Mouse (Mus musculus): ENCODE data around the gene Tmem60. TPM values are rescaled to one million over a fixed set of nuclear protein-coding genes. Genes with fewer than 3 reads are reported as not detected.

The Tmem60 gene
- total RNA-seq (2021) = 10 to 100 TPM; 21.1 to 24.0 TPM
- long read RNA-seq, experiment 1, transcript Tmem60-201 (2 exons, 1,147 nt) = major isoform, 13 of 16 reads
- long read RNA-seq, experiment 1, partial matches to known transcripts = 0 of 16 reads
- long read RNA-seq, experiment 1, other reads (novel, unspliced or antisense) = 3 of 16 reads
- long read RNA-seq, experiment 2, transcript Tmem60-201 (2 exons, 1,147 nt) = major isoform, 38 of 38 reads
- long read RNA-seq, experiment 2, partial matches to known transcripts = 0 of 38 reads
- long read RNA-seq, experiment 2, other reads (novel, unspliced or antisense) = 0 of 38 reads

DNA sequence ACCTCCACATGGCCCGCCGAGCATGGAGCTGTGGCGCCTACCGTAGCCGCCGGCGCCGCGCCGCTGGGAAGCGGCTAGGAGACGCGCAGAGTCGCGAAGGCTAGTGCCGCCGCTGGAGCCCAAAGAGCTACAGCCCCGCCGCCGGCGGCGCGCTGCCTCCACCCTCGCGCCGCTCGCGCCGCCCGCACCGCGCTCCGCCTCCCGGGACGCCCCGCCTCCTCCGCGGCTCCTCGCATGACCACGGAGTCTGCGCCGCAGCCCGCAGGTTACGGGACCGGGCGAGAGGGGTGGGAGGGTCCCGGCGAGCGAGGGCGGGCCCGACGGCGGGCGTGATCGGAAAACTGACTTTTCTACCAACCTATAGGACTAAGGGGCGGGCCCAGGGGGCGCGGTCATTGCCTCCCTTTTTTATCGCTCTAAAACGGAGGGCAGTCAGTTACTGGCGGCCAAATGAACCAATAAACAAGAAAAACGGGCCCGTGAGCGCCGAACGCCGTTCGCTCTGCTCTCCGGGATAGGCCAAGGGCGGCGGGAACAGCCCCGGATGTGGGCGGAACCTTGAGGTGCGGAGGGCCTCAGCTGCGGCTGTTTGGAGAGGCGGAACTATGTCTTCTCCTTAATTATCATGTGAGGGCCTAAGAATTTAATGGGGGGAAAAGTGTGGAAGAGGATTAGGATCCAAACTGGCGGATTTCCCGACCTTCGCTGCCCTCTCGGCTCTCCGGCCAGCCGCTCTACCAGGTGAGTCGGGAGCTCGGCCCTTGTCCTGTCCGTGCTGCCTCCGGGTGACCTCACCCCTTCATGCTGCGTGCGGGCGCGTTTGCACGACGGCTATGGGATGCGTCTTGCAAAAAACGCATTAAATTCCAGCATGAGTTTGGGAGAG lies at the start of gene Tmem60, which contains the start of gene Phtf2:
Tmem60 (plus strand) TSS at position 277 of the 886 bp plus-strand sequence.
Phtf2 (minus strand) TSS at position 210 of the 886 bp plus-strand sequence.
- peak; percentile 95 to 98 for DNase-seq (ENCODE audit: low spot score in 2 of 2)

DNA sequence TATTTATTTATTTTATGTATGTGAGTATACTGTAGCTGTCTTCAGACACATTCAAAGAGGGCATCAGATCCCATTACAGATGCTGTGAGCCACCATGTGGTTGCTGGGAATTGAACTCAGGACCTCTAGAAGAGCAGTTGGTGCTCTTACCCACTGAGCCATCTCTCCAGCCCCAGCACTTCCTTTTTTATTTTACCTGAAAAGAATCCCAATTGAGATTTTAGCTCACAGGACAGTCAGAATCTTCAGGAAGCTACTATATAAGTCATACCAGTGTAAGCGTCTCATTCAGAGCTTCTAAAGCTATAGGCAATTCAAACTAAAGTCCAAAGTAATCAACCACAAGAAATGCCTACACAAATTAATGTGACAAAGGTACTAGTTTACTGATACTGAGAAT lies 47.6 kb upstream of the Tmem60 start:
- DNase-seq (ENCODE audit: low spot score in 2 of 2) = no peak

DNA sequence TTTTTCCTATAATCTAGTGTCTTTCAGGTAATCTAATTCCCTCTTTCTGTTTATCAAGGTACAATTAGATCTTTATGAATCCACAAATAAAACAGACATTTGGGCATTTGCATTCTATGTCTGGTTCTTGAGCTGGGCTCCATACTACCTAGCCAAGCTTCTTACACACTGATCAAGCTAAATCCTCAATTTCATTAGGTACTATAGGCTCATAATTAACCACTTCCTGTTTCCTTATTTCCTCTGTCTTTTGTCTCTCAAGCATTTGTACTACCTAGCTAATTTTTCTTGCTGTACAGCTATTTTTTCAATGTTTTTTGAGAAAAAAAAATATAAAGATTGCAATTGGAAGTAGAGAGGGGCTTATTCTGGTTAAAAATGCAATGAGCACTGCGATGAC lies 44.9 kb upstream of the Tmem60 start:
- DNase-seq (ENCODE audit: low spot score in 2 of 2) = no peak

DNA sequence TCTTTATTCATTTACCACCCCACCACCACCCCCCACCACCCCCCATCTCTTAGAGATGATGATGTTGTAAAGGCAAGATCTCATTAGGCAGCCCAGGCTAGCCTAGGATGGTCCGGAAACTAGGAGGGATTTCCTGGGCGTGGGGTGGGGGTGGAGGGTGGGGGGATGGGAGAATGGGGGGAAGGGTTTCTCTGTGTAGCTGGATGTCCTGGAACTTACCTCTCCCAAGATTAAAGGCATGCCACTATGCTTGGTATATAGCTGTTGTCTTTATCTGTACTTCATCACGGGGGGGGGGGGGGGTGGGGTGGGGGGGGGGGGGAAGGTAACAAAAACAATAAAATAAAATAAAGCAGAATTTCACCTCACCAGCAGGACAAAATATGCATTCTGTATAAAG lies 38.6 kb upstream of the Tmem60 start:
- DNase-seq (ENCODE audit: low spot score in 2 of 2) = no peak

DNA sequence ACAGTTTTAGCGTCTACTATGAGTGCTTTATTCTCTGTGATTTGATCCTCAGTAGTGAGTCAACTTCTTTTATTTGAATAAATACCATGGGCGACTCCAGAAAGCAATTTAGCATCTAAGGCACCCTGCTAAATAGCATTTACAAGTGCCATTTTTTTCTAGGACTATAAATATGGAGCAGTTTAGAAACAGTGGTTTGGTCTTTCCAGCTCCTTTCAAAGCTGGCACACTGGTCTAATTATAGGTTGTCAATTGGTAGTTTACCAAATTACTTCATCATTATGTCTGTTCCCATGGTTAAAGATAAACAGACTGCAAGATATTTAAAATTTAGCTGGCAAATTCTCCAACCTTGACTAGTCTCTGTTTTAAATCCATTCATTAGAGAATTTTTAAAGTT lies 38.2 kb upstream of the Tmem60 start:
- DNase-seq (ENCODE audit: low spot score in 2 of 2) = peak in 1 of 2 experiments; percentile 44

DNA sequence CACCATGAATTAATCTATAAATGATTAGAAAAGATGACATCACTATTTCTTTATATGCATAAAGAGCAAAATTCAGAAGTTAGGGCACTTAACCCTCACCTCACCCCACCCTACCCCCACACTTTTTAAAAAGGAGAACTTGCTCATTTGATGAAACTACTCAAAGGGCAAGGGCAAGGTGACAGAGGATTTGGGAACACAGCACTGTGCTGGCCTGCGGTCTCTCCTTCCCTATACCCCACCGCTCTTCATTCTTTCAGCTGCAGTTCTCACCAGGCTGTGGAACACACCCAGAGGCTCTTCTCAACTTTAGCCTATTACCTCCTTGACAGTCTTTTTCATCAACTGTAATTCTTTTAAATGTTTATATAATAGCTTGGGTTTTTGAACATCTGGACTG lies 35.0 kb upstream of the Tmem60 start:
- no peak for DNase-seq (ENCODE audit: low spot score in 2 of 2)

DNA sequence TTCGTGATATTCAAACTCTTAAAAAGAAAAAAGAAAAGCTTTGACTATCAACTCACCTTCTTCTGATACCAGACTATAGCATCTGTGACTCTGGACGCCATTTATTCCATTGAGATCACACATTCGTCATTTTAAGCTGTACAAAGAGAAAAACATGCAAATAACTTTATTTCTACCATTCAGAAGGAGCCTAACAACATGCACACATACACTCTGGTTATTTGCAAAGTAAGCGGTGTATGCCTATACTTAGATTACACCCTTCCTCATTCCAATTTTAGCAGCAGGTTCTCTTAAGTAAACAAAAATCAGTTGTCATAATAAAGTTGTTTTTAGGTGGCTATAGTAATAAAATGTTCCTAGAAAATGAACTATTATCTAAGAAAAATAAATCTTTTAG lies 26.9 kb upstream of the Tmem60 start:
- no peak for DNase-seq (ENCODE audit: low spot score in 2 of 2)

DNA sequence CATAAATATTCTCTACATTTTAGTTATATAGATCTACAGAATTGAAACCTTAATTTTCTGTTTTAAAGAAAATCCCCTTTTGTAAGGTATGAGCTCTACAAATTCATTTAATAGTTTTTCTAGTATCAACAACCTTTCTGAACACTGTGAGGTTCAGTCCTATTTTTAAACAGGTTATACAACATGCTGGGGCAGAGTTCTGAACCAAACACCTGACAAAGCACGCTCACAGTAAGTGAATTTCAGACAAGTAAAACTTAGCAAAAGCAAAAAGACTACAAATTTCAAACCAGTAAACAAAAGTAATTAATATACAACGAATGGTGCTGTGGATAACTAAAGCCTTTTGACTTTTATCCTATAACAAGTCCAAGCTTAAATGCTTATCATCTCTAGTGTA lies 23.6 kb upstream of the Tmem60 start:
- no peak for DNase-seq (ENCODE audit: low spot score in 2 of 2)

DNA sequence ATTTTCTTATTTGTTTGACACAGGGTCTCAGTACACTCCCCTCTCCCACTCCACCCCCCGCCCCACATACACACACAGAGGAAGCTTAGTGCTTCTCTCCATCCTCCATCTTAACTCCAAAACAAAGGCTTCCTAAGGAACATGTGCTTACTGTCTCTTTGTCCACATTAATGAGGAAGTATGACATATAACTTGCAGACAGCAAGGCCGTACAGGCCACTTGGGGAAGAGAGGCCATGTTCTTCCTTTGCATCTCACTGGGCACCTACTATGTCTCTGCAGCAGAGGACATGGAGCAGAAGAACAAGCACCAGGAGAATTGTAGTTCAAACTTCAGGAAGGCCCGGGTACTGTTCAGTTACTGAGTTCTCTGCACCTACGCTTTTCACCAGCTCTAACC lies 21.4 kb upstream of the Tmem60 start:
- DNase-seq (ENCODE audit: low spot score in 2 of 2) = no peak

DNA sequence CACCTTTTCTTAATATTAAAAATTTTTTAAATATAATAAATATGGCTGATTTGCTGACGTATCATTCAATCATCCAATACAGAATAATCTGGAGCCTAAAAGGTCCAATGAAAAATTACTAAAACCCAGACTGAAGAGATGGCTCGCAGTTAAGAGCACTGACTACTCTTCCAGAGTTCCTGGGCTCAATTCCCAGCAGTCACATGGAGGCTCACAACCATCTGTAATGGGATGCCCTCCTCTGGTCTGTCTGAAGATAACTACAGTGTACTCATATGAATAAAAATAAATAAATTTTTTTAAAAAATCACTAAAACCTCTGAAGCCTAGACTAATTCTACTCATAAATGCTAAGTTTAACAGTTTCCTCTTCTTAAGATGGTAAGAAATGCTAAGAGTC lies 20.1 kb upstream of the Tmem60 start:
- DNase-seq (ENCODE audit: low spot score in 2 of 2) = no peak

DNA sequence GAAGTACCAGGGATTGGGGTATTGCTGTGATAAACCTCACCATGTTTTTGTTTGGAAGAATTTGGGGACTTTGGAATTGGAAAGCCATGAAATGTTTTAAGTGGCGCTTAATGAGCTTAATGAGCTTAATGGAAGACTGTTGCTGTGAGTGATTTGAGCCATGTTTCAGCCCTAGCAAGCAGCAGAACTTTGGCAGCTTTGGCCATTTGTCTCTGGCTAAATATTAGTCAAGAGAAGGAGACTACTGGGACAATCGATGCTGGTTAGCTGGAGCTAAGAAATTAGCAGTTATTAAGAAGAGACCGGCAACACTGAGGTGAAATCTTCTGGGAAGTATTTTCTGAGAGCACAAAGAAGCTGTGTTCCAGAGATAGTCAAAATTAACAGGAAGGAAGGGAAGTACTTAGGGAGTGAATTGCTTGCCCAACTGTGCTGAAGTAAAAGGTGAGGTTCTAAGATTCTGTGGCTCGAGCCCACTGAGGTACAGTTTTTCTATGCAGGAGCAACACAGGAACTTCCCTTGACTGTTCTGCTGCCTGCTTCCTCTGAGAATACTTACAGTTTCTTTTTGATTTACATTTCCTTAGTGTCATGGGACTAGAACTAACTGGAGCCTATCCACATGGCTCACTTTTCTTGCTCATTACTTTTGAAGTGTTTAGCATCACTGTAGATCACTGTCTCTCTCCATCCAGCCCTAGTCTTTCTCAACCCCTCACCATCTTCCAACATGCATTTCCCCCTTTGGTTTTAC lies 17.6 kb upstream of the Tmem60 start:
- no peak for DNase-seq (ENCODE audit: low spot score in 2 of 2)

DNA sequence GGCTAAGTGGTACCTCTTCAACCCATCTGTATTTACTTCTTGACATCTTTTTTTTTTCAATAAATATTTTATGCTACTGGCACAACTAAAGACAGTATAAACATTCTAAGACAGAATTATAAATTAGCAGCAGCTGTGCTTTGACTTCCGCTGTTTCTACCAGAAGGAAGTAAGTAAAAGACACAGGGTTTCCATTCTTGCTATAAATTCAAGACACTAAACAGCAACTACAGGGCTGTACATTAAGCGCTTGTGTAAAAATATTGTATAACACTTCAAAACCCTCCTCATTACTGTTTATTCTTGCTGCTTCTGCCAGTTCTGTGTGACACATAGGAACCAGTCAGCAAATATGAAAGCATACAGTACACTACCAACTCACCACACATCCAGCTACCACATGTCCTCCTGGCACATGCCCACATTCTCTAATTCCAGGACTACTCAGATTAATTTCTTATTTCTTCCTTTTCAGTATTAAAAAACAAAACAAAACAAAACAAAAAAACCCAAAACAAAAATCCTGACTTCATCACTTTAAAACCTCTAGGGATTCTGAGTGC lies 16.7 kb upstream of the Tmem60 start:
- no peak for DNase-seq (ENCODE audit: low spot score in 2 of 2)

DNA sequence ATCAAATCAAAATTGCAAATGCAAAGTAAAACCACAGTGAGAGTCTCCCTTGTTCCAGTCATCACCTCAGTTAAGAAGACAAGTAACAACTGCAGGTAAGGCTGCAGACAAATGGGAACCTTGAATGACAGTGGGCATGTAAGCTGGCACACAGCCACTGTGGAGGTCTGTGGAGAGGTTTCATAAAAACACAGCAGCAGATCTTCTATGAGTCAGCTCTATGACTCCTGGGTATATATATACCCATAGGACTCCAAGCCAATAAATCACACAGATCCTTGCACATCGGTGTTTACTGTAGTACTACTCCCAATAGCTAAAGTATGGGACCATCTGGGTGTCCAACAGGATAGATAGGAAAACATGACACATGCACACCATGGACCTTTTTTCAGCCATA lies 8.8 kb upstream of the Tmem60 start:
- no peak for DNase-seq (ENCODE audit: low spot score in 2 of 2)

DNA sequence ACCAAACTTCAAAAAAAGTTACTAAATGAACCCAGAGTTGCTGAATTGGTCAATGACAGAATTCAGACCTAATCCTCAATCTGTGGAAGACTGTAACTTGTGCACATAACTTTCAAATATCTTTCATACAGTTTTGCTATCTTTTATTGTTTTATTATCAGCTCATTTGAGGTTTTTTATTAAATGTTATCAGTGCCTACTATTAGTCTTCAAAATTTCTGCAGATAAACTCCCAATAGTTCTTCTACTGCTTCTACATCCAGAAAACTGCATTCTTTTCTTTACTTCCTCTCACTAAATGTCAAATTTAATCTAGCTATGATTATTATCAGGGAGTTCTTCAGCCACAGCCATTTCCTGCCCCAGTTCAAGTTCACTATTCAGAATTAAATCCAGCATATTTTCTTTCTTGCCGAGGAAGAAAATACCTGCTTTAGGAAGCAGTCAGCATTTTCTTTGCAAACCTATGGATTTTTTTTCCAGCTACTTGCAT lies 5.0 kb upstream of the Tmem60 start:
- no peak for DNase-seq (ENCODE audit: low spot score in 2 of 2)

DNA sequence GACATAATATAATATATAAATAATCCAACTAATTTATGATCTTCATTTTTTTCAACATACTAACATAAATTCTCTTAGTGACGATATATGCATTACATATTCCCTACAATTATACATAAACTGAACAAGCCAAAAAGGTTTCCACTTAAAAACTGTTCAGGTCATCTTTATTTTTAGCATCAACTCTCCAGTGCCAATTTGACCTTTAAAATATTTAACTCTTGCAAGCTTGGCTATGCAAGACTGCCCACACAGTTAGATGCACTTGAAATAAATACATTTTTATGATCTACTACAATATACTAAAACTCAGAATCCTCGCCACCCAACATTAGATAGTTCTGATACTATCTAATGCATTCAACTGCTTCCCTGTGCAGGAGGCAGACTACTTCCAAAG lies 1.6 kb upstream of the Tmem60 start:
- DNase-seq (ENCODE audit: low spot score in 2 of 2) = no peak

DNA sequence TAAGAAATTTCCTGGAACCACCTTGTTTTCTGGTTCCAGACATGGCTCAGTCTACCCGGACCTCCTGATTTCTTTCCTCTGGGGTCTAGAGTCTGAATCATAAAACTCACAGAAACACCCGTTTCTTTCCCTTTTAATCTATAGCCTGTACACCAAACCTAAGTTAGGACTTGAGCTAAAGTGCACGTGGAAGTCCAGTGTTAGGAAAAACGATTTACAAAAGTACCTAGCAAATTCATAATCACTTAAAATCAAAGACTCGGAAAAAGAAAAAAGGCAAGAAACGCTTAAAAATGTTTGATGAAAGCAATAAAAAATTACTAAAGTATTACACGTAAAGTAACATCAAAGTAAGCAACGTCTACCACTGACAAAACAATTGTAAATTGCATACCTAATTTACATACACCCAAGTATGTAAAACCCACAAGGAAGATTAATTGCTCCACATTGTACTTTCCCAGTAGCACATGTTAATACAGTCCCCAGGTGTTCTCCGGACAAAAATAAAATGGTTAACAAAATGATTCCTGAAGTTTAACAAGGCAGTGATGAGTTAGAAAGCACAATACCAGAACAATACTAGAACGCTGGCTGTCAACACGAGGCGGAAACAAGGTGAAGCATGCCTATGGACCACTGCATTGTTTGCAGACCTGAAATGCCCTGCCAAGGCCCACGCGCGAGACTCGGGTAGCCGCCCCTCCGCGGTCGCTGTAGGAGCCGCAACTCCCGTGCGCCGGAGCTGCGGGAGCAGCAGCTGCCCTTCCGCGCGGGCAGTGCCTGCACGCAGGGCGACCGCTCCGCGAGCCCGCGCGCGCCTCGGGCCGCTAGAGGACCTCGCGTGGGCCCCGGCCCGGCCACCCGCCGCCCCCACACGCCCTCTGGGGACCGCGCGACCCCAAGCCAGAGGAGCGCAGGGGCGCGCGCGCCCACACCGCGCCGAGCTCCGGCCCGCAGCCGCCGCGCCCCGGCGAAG lies 905 bp upstream of the Tmem60 start:
- peak; percentile 41 to 57 for DNase-seq (ENCODE audit: low spot score in 2 of 2)

DNA sequence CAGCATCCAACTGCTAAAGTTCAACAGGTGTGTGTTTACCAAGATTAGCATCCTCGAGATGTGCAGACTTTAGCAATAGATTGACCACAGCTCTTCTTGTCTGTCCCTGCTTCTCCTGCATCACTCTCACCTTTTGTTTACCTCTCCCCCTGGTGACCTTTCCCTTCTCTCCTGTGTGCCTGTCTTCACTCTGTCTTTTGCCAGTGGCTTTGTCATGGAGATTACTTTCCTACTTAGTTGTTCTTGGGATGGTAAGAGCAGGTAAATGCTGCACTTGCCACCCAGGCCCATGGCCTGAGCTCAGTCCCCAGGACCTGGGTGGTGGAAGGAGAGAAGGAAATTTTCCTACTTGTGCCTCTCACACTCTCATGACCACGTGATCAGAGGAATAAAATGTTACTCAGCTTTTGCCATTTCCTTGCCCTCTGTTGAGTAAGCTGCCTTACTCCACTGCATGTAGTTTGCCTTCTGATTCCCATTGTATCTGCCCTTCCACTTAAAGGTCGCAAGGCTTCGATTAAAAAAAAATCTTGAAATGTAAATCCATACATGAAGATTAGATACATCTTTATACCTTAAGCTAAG lies 2.1 kb downstream of the Tmem60 start:
- DNase-seq (ENCODE audit: low spot score in 2 of 2) = no peak

DNA sequence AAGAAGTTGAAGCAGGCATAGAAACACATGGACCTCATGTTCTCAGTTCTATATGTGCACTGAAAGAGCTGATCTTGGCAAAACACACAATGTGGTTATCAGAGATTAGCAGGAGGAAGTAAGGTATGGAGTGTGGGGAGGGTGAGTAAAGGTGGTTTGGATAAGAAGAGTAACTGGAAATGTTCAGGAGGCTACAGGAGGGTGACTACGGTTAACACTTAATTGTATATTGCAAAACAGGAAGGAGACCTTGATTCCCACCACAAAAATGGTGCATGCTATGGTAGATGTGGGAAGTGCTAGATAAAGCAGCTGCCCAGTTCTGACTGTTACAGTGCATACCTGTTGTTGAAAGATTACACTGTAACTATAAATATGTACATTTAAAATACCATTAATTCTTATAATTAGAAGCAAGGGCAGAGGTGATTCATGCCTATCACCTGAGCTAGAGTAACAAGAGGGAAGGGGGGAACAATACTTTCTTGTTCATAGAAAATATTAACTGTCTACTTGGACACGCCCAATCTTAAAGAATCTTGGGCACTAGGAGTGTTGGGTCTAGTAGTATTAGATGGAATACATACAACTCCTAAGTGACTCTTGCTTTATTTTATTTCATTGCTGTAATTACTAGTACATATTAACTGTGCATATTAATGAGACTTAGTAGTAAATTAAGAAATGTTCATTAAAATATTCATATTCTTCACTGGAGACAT lies 15.6 kb downstream of the Tmem60 start:
- no peak for DNase-seq (ENCODE audit: low spot score in 2 of 2)

DNA sequence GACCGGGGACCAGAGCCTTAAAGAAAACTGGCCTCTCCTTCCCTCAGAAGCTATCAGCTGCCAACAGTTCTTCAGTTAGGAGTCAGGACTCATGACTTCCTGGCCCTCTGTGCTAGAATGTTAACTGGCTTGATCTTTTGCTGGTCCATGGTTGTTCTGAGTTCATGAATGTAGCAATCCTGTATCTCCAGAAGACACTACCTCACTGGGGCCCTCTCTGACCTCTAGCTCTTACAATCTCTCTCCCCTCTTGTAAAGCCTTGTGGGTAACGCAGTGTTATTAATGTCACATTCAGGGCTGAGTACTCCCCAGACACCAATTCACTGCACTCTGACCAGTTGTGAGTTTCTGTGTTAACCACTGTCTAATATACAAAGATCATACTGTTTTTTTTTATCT lies 22.7 kb downstream of the Tmem60 start:
- DNase-seq (ENCODE audit: low spot score in 2 of 2) = no peak

All from layer of hippocampus, postnatal 14 days (tissue).